Mouse (Mus musculus) midbrain, postnatal 0 days (tissue): ENCODE measurements around the gene Cadps. TPM values are rescaled to one million over a fixed set of nuclear protein-coding genes. Genes with fewer than 3 reads are reported as not detected.

Experiments used
- ATAC-seq: fragments of 200-750 bp; cut with Nextera tagmentation; 2 replicates; pipeline ENCODE4 v1.8.0; 2017; ENCODE audit warnings: moderate number of reproducible peaks, mild to moderate bottlenecking, moderate TSS enrichment, moderate library complexity; ENCODE audit not compliant: low FRiP score
- DNase-seq: peaks from one replicate; pipeline ENCODE4 v3.0.0-alpha.2; 2015; ENCODE audit warnings: low spot score
- H3K27ac ChIP-seq: fragments of 300-500 bp; sonication (generic); 2 replicates; pipeline ENCODE4 v1.5.1; 2014; ENCODE audit warnings: low read depth, mild to moderate bottlenecking, low read length, mixed read lengths
- H3K27me3 ChIP-seq: fragments of 300-500 bp; sonication (generic); 2 replicates; pipeline ENCODE4 v1.6.1; 2014; ENCODE audit warnings: low read length, control low read depth, mixed read lengths; ENCODE audit not compliant: insufficient read depth
- H3K36me3 ChIP-seq: fragments of 300-500 bp; sonication (generic); 2 replicates; pipeline ENCODE4 v1.6.1; 2014; ENCODE audit warnings: low read length, control low read depth, mixed read lengths; ENCODE audit not compliant: insufficient read depth
- H3K4me1 ChIP-seq: fragments of 300-500 bp; sonication (generic); 2 replicates; pipeline ENCODE4 v1.6.1; 2014; ENCODE audit warnings: mild to moderate bottlenecking, control low read depth, antibody characterized with exemption, low read length, mixed read lengths; ENCODE audit not compliant: insufficient read depth
- H3K4me2 ChIP-seq: fragments of 300-500 bp; sonication (generic); 2 replicates; pipeline ENCODE4 v1.6.1; 2014; ENCODE audit warnings: low read depth, mild to moderate bottlenecking, low read length, mixed read lengths; ENCODE audit not compliant: poor library complexity, severe bottlenecking
- H3K4me3 ChIP-seq: fragments of 300-500 bp; sonication (generic); 2 replicates; pipeline ENCODE4 v1.5.1; 2014; ENCODE audit warnings: low read depth, mild to moderate bottlenecking, low read length, moderate library complexity
- H3K9ac ChIP-seq: fragments of 300-500 bp; sonication (generic); replicated peaks from 2 replicates; pipeline ENCODE4 v1.6.1; 2014; ENCODE audit warnings: mild to moderate bottlenecking, low read length, moderate library complexity, mixed read lengths; ENCODE audit not compliant: poor library complexity, severe bottlenecking
- H3K9me3 ChIP-seq: fragments of 300-500 bp; sonication (generic); 2 replicates; pipeline ENCODE4 v1.6.1; 2016; ENCODE audit warnings: low read length, control low read depth
- CTCF ChIP-seq: IDR thresholded peaks from 2 replicates; pipeline ENCODE4 v1.5.1; 2016; ENCODE audit warnings: antibody characterized with exemption, mild to moderate bottlenecking
- WGBS: fragments of 180-500 bp; shearing (Covaris S2); extraction: QIAGEN DNeasy Blood & Tissue Kit; methylation state at CpG from one replicate; pipeline ENCODE4 v1.1.7; 2014; 5-methylcytosine and 5-hydroxymethylcytosine counted together
- polyA plus RNA-seq: library from polyadenylated mRNA; unstranded; fragments of >200 nt; fragmentation: Nextera tagmentation; extraction: Ambion mirVana; gene quantifications from 2 replicates; pipeline ENCODE4 v1.2.1, GENCODE M21; 2015
- total RNA-seq: library from RNA; depleted of rRNA; stranded (reverse); fragments of >200 nt; gene quantifications from 2 replicates; pipeline ENCODE4 v1.2.3, GENCODE M21; 2014

The Cadps gene
- total and polyA plus RNA-seq, 2 experiments from 2014 or later, result 38.6 to 194 TPM

GRCm38 (mm10) chr14:12592472-12593075 is 230.3 kb downstream of the Cadps start:
- H3K9ac ChIP-seq, result no peak overlapping the region
- H3K36me3 ChIP-seq, result 0 out of 2 replicates have a peak, but pooled peaks cover 5% of the 10 kb centered on the region
- DNase-seq (peak; percentile 70), ATAC-seq (peak; percentile 68; the same call in 1 of the 2 replicates)
- no peaks in the 10 kb centered on the region for H3K9me3 ChIP-seq
- no peaks in the 10 kb centered on the region for H3K4me1 ChIP-seq
- H3K4me3 ChIP-seq, result no peak overlapping the region
- H3K27ac ChIP-seq, result peak overlapping the region; percentile 38; the same call in 1 of the 2 replicates
- H3K4me2 ChIP-seq, result no peak overlapping the region
- no peak; the same call in 1 of the 2 replicates for TF ChIP-seq CTCF
- WGBS, result 43% methylated on average over 5 of the region's 5 CpGs
- H3K27me3 ChIP-seq, result no peaks in the 10 kb centered on the region

DNA sequence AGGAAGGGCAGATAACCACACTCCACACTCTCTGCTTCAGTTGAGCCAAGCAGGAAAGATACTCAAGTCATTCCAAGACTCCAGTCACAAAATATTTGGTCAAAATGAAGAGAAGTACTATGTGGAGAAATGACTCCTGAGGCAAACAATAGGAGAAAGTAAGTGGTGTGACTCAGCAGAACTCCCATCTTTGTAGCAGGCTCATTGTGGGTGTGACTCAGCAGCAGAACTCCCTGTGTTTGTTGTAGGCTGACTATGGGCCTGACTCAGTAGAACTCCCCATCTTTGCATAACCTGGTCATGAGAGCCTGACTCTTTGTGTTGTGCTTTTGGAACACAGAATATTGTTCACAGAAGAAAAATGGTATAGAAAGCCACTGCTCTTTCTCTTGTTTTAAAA is 231.1 kb downstream of the Cadps start:
- H3K27me3 ChIP-seq, result no peaks in the 10 kb centered on the region
- H3K27ac ChIP-seq, result 0 out of 2 replicates have a peak overlapping the region, but pooled peaks have one; percentile 4
- no peak overlapping the region for H3K4me2 ChIP-seq
- no peaks in the 10 kb centered on the region for H3K9me3 ChIP-seq
- H3K4me1 ChIP-seq, result no peaks in the 10 kb centered on the region
- DNase-seq (no peak), ATAC-seq (no peak)
- 0 out of 2 replicates have a peak, but pooled peaks cover 5% of the 10 kb centered on the region for H3K36me3 ChIP-seq
- no peak for TF ChIP-seq CTCF
- H3K9ac ChIP-seq, result no peak overlapping the region
- no peak overlapping the region for H3K4me3 ChIP-seq

DNA sequence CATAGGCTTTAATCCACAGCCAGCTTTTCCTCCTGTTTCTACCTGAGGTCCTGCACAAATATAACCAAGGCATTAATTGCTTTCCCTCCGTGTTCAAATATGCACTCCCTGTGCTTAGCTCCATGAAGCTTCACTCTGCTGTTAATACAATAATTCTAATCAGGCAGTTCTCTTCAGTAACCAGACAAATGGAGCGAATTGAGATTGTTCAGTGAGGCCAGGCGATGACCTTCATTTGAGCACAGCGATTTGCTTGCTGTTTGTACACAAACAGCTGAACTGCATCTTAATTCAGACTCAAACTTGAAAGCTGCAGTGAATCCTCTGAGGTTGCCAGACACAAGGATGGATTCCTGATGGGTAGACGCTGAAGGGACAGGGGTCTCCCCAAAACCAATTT is 239.3 kb downstream of the Cadps start:
- DNase-seq (no peak), ATAC-seq (no peak)
- Histone ChIP-seq H3K36me3 (no peaks in the 10 kb centered on the region), H3K4me1 (no peaks in the 10 kb centered on the region), H3K9me3 (no peaks in the 10 kb centered on the region), H3K4me2 (no peak overlapping the region), H3K27me3 (no peaks in the 10 kb centered on the region), H3K9ac (no peak overlapping the region), H3K4me3 (no peak overlapping the region), H3K27ac (no peak overlapping the region)
- 77% methylated on average over 5 of the region's 5 CpGs for WGBS
- no peak for TF ChIP-seq CTCF

GRCm38 (mm10) chr14:12581657-12582056 is 241.2 kb downstream of the Cadps start:
- peak; percentile 56 for TF ChIP-seq CTCF
- Histone ChIP-seq H3K27me3 (no peaks in the 10 kb centered on the region), H3K36me3 (no peaks in the 10 kb centered on the region), H3K4me3 (no peak overlapping the region), H3K4me2 (no peak overlapping the region), H3K9ac (no peak overlapping the region), H3K9me3 (no peaks in the 10 kb centered on the region), H3K27ac (no peak overlapping the region), H3K4me1 (no peaks in the 10 kb centered on the region)
- DNase-seq, result no peak
- ATAC-seq, result no peak
- 61% methylated on average over 5 of the region's 5 CpGs for WGBS

DNA sequence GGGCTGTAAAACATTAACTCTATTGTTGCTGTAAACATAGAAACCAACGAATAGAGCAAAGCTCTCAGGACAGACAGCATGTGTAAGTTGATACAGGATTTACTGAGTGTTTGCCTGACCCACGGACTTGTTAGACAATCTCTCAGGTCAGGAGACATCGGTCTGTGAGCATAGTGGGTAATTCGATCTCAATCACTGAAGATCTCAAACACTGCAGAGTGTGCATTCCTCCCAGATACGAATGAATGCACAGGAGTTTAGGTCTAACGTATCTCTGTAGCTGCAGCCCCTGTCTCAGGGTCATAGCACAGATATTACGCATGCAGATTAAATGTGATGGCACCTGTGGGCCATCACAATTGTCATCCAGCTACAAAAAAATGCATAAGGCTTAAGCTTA is 242.1 kb downstream of the Cadps start:
- ATAC-seq (no peak), DNase-seq (no peak)
- Histone ChIP-seq H3K36me3 (no peaks in the 10 kb centered on the region), H3K9me3 (no peaks in the 10 kb centered on the region), H3K4me1 (no peaks in the 10 kb centered on the region), H3K9ac (no peak overlapping the region), H3K4me2 (no peak overlapping the region), H3K27ac (no peak overlapping the region), H3K4me3 (no peak overlapping the region), H3K27me3 (no peaks in the 10 kb centered on the region)
- no peak for TF ChIP-seq CTCF
- 37% methylated on average over 7 of the region's 7 CpGs for WGBS

- Histone ChIP-seq H3K36me3 (no peaks in the 10 kb centered on the region), H3K27me3 (no peaks in the 10 kb centered on the region), H3K27ac (no peak overlapping the region), H3K9ac (no peak overlapping the region), H3K4me2 (no peak overlapping the region), H3K4me1 (no peaks in the 10 kb centered on the region), H3K4me3 (no peak overlapping the region), H3K9me3 (no peaks in the 10 kb centered on the region)
- no peak for DNase-seq
- ATAC-seq, result no peak
- TF ChIP-seq CTCF, result no peak
- 87% methylated on average over 1 of the region's 1 CpGs for WGBS
Measured at GRCm38 (mm10) chr14:12578156-12578555, 244.7 kb downstream of the Cadps start.
